Mouse (Mus musculus) hindbrain, embryonic 10.5 days (tissue): ENCODE measurements around the gene Fmnl2. TPM values are rescaled to one million over a fixed set of nuclear protein-coding genes. Genes with fewer than 3 reads are reported as not detected.

Experiments
- DNase-seq: peaks from one replicate; pipeline ENCODE4 v3.0.0-alpha.2; 2017; ENCODE audit warnings: low spot score
- H3K27ac ChIP-seq: fragments of 300-500 bp; sonication (generic); 2 replicates; pipeline ENCODE4 v1.5.1; 2016; ENCODE audit warnings: mild to moderate bottlenecking, moderate library complexity
- H3K27me3 ChIP-seq: fragments of 300-500 bp; sonication (generic); 2 replicates; pipeline ENCODE4 v1.6.1; 2016; ENCODE audit warnings: mild to moderate bottlenecking; ENCODE audit not compliant: poor library complexity, insufficient read depth, severe bottlenecking
- H3K36me3 ChIP-seq: fragments of 300-500 bp; sonication (generic); 2 replicates; pipeline ENCODE4 v1.6.1; 2016; ENCODE audit warnings: mild to moderate bottlenecking, moderate library complexity
- H3K4me1 ChIP-seq: fragments of 300-500 bp; sonication (generic); replicated peaks from 2 replicates; pipeline ENCODE4 v1.6.1; 2016; ENCODE audit warnings: mild to moderate bottlenecking
- H3K4me3 ChIP-seq: fragments of 300-500 bp; sonication (generic); 2 replicates; pipeline ENCODE4 v1.5.1; 2016; ENCODE audit warnings: mild to moderate bottlenecking, moderate library complexity
- H3K9me3 ChIP-seq: fragments of 300-500 bp; sonication (generic); 2 replicates; pipeline ENCODE4 v1.6.1; 2016; ENCODE audit warnings: mild to moderate bottlenecking, moderate library complexity
- WGBS: fragments of 180-500 bp; shearing (Covaris S2); methylation state at CpG from one replicate; pipeline ENCODE4 v1.1.7; 2016; 5-methylcytosine and 5-hydroxymethylcytosine counted together
- polyA plus RNA-seq: library from polyadenylated mRNA; unstranded; fragments of >200 nt; fragmentation: Nextera tagmentation; extraction: Ambion mirVana; gene quantifications from 2 replicates; pipeline ENCODE4 v1.2.1, GENCODE M21; 2016

The Fmnl2 gene
- polyA plus RNA-seq, 1 experiment from 2014 or later, result 5.7 TPM

- no peaks in the 10 kb centered on the region for H3K4me1 ChIP-seq
- H3K36me3 ChIP-seq, result peaks cover 15% of the 10 kb centered on the region
- 97% methylated on average over 3 of the region's 3 CpGs for WGBS
- no peak for DNase-seq
- no peaks in the 10 kb centered on the region for H3K27me3 ChIP-seq
- no peaks in the 10 kb centered on the region for H3K9me3 ChIP-seq
- no peak overlapping the region for H3K4me3 ChIP-seq
- H3K27ac ChIP-seq, result no peak overlapping the region
These were observed 237.8 kb downstream of the Fmnl2 start for GRCm38 (mm10) chr2:53095489-53095888.

GRCm38 (mm10) chr2:53100093-53100492, 242.4 kb downstream of the Fmnl2 start:
- WGBS, result 68% methylated on average over 2 of the region's 2 CpGs

GRCm38 (mm10) chr2:53101885-53102740, 244.5 kb downstream of the Fmnl2 start:
- H3K4me1 ChIP-seq, result no peaks in the 10 kb centered on the region
- WGBS, result 84% methylated on average over 11 of the region's 11 CpGs
- H3K9me3 ChIP-seq, result no peaks in the 10 kb centered on the region
- H3K4me3 ChIP-seq, result no peak overlapping the region
- H3K27ac ChIP-seq, result no peak overlapping the region
- DNase-seq, result no peak
- H3K27me3 ChIP-seq, result no peaks in the 10 kb centered on the region
- H3K36me3 ChIP-seq, result peaks cover 65% of the 10 kb centered on the region

More at GRCm38 (mm10) chr2:53100093-53100492, 242.4 kb downstream of the Fmnl2 start:
- DNase-seq, result no peak
- H3K27me3 ChIP-seq, result no peaks in the 10 kb centered on the region
- H3K36me3 ChIP-seq, result peaks cover 49% of the 10 kb centered on the region
- no peaks in the 10 kb centered on the region for H3K4me1 ChIP-seq
- no peak overlapping the region for H3K4me3 ChIP-seq
- no peaks in the 10 kb centered on the region for H3K9me3 ChIP-seq
- no peak overlapping the region for H3K27ac ChIP-seq

GRCm38 (mm10) chr2:53102901-53103300, 245.2 kb downstream of the Fmnl2 start:
- H3K36me3 ChIP-seq, result peaks cover 65% of the 10 kb centered on the region
- no peak overlapping the region for H3K27ac ChIP-seq

GRCm38 (mm10) chr2:53105408-53105807, 247.7 kb downstream of the Fmnl2 start:
- DNase-seq, result no peak
- Histone ChIP-seq H3K4me1 (no peaks in the 10 kb centered on the region), H3K36me3 (peaks cover 90% of the 10 kb centered on the region), H3K27ac (no peak overlapping the region), H3K27me3 (no peaks in the 10 kb centered on the region), H3K9me3 (no peaks in the 10 kb centered on the region), H3K4me3 (no peak overlapping the region)
- 93% methylated on average over 10 of the region's 10 CpGs for WGBS

More at GRCm38 (mm10) chr2:53102901-53103300, 245.2 kb downstream of the Fmnl2 start:
- 98% methylated on average over 2 of the region's 2 CpGs for WGBS
- Histone ChIP-seq H3K4me1 (no peaks in the 10 kb centered on the region), H3K27me3 (no peaks in the 10 kb centered on the region), H3K9me3 (no peaks in the 10 kb centered on the region), H3K4me3 (no peak overlapping the region)
- DNase-seq, result no peak

- H3K4me3 ChIP-seq, result no peak overlapping the region
- WGBS, result 97% methylated on average over 7 of the region's 7 CpGs
- H3K27ac ChIP-seq, result no peak overlapping the region
- H3K36me3 ChIP-seq, result peaks cover 96% of the 10 kb centered on the region
- DNase-seq, result no peak
- H3K4me1 ChIP-seq, result no peaks in the 10 kb centered on the region
- H3K9me3 ChIP-seq, result no peaks in the 10 kb centered on the region
- no peaks in the 10 kb centered on the region for H3K27me3 ChIP-seq
These were observed 248.4 kb downstream of the Fmnl2 start for GRCm38 (mm10) chr2:53106056-53106455.

GRCm38 (mm10) chr2:53106472-53106871, 248.8 kb downstream of the Fmnl2 start:
- Histone ChIP-seq H3K4me1 (no peaks in the 10 kb centered on the region), H3K4me3 (no peak overlapping the region), H3K36me3 (peaks cover 99% of the 10 kb centered on the region), H3K27ac (no peak overlapping the region), H3K9me3 (no peaks in the 10 kb centered on the region), H3K27me3 (no peaks in the 10 kb centered on the region)
- no peak for DNase-seq
- WGBS, result 96% methylated on average over 8 of the region's 8 CpGs

GRCm38 (mm10) chr2:53108547-53108946, 250.9 kb downstream of the Fmnl2 start:
- Histone ChIP-seq H3K27me3 (no peaks in the 10 kb centered on the region), H3K4me3 (no peak overlapping the region), H3K27ac (no peak overlapping the region), H3K36me3 (peaks cover 93% of the 10 kb centered on the region), H3K4me1 (no peaks in the 10 kb centered on the region), H3K9me3 (no peaks in the 10 kb centered on the region)
- 81% methylated on average over 5 of the region's 5 CpGs for WGBS
- DNase-seq, result no peak

- WGBS, result 75% methylated on average over 5 of the region's 5 CpGs
- DNase-seq, result peak; percentile 24
- Histone ChIP-seq H3K4me1 (no peaks in the 10 kb centered on the region), H3K4me3 (no peak overlapping the region), H3K27ac (no peak overlapping the region), H3K27me3 (no peaks in the 10 kb centered on the region), H3K36me3 (peaks cover 78% of the 10 kb centered on the region), H3K9me3 (no peaks in the 10 kb centered on the region)
These were observed 264.1 kb downstream of the Fmnl2 start for GRCm38 (mm10) chr2:53121797-53122196.

- peaks cover 69% of the 10 kb centered on the region for H3K36me3 ChIP-seq
These were observed 268.3 kb downstream of the Fmnl2 start for GRCm38 (mm10) chr2:53125998-53126397.

GRCm38 (mm10) chr2:53129070-53129469, 271.4 kb downstream of the Fmnl2 start:
- no peak overlapping the region for H3K27ac ChIP-seq
- no peaks in the 10 kb centered on the region for H3K27me3 ChIP-seq
- no peak for DNase-seq
- no peaks in the 10 kb centered on the region for H3K9me3 ChIP-seq
- no peaks in the 10 kb centered on the region for H3K4me1 ChIP-seq
- H3K36me3 ChIP-seq, result peaks cover 74% of the 10 kb centered on the region
- no peak overlapping the region for H3K4me3 ChIP-seq
- WGBS, result 87% methylated on average over 6 of the region's 6 CpGs

More at GRCm38 (mm10) chr2:53125998-53126397, 268.3 kb downstream of the Fmnl2 start:
- no peak for DNase-seq
- 90% methylated on average over 3 of the region's 3 CpGs for WGBS
- Histone ChIP-seq H3K27me3 (no peaks in the 10 kb centered on the region), H3K4me1 (no peaks in the 10 kb centered on the region), H3K27ac (no peak overlapping the region), H3K9me3 (no peaks in the 10 kb centered on the region), H3K4me3 (no peak overlapping the region)

- DNase-seq, result no peak
- Histone ChIP-seq H3K4me3 (no peak overlapping the region), H3K36me3 (peaks cover 72% of the 10 kb centered on the region), H3K4me1 (no peaks in the 10 kb centered on the region), H3K9me3 (no peaks in the 10 kb centered on the region), H3K27ac (no peak overlapping the region), H3K27me3 (no peaks in the 10 kb centered on the region)
- 95% methylated on average over 9 of the region's 9 CpGs for WGBS
These were observed 273.9 kb downstream of the Fmnl2 start for GRCm38 (mm10) chr2:53131567-53131966.

GRCm38 (mm10) chr2:53146852-53147251, 289.2 kb downstream of the Fmnl2 start:
- no peak overlapping the region for H3K4me3 ChIP-seq
- H3K4me1 ChIP-seq, result no peaks in the 10 kb centered on the region
- H3K27me3 ChIP-seq, result no peaks in the 10 kb centered on the region
- no peak for DNase-seq
- H3K9me3 ChIP-seq, result no peaks in the 10 kb centered on the region
- peaks cover 94% of the 10 kb centered on the region for H3K36me3 ChIP-seq
- H3K27ac ChIP-seq, result no peak overlapping the region
